Comparison of ENCODE assay signal across 9 mouse cellular contexts in genomic region chr10:63308582-63309366, GRCm38 (mm10).
A peak's percentile ranks its signal among the peaks of the same experiment; 100 is the strongest.
DNase-seq lines count a peak whose midpoint lies in the region; ATAC-seq and TF ChIP-seq lines count a peak whose summit lies in the region.
"Had no signal": no experiment of that assay in that cellular context is flagged by ENCODE, and none has a peak within 500 bp of the region (broad histone marks: within the 10 kb centered on the region; RNA-seq: fewer than 3 reads in every experiment).

No protein-coding gene starts in this region.

- intact Hi-C loops in heart, postnatal 36 days (cut with DNase I) = loop anchor here (1.0 to 2.0 kb wide), 2 partner anchors 74 to 155 kb away; partner anchors contain the start of gene Dnajc12

- peak; percentile 28; the same call in 1 of the 2 replicates for ATAC-seq in G1E (ENCODE audit: extremely low read depth, insufficient number of reproducible peaks, low FRiP score, poor library complexity, severe bottlenecking)
- ATAC-seq in forebrain, embryonic 13.5 days = peak; percentile 67
- ATAC-seq in lung, embryonic 16.5 days (ENCODE audit: low read depth) = peak; percentile 65

- peak; percentile 10 for DNase-seq in G1E (ENCODE audit: low spot score)
- peak; percentile 81 for DNase-seq in c-Kit-positive CD71-negative TER-119-negative erythroid progenitor cells, embryonic 14.5 days (ENCODE audit: low read depth)
- peak; percentile 73 to 86 for DNase-seq in heart, postnatal 36 days
- peak; percentile 85 for DNase-seq in layer of hippocampus, adult 9-10 months (ENCODE audit: low spot score)
- peak; percentile 46 for DNase-seq in retina, adult 2 months (ENCODE audit: low read depth, low spot score)
- DNase-seq in thymus, postnatal 25 days = peak; percentile 79

- no peak overlapping the region for H3K9ac ChIP-seq in forebrain, embryonic 13.5 days
- H3K9ac ChIP-seq in lung, embryonic 16.5 days (ENCODE audit: low read length) = no peak overlapping the region
- H3K9ac ChIP-seq: neural tube, embryonic 13.5 days had no signal

- H3K27ac ChIP-seq in forebrain, embryonic 13.5 days = no peak overlapping the region
- H3K27ac ChIP-seq in lung, embryonic 16.5 days (ENCODE audit: low read length) = no peak overlapping the region
- H3K27ac ChIP-seq: neural tube, embryonic 13.5 days had no signal

- H3K4me1 ChIP-seq in G1E (ENCODE audit: insufficient read depth, low read depth, low read length) = no peaks in the 10 kb centered on the region
- H3K4me1 ChIP-seq in forebrain, embryonic 13.5 days = no peaks in the 10 kb centered on the region
- no peaks in the 10 kb centered on the region for H3K4me1 ChIP-seq in lung, embryonic 16.5 days (replicated peaks; ENCODE audit: control insufficient read depth, insufficient read depth, low read length)
- H3K4me1 ChIP-seq: neural tube, embryonic 13.5 days had no signal

- no peak overlapping the region for H3K4me2 ChIP-seq in forebrain, embryonic 13.5 days
- no peak overlapping the region for H3K4me2 ChIP-seq in lung, embryonic 16.5 days (ENCODE audit: low read depth, low read length)
- H3K4me2 ChIP-seq: neural tube, embryonic 13.5 days had no signal

- no peaks in the 10 kb centered on the region for H3K27me3 ChIP-seq in G1E (ENCODE audit: insufficient read depth, low read length)
- no peaks in the 10 kb centered on the region for H3K27me3 ChIP-seq in forebrain, embryonic 13.5 days
- H3K27me3 ChIP-seq in lung, embryonic 16.5 days (ENCODE audit: control insufficient read depth, insufficient read depth, low read depth, low read length) = no peaks in the 10 kb centered on the region
- H3K27me3 ChIP-seq: neural tube, embryonic 13.5 days had no signal

- TF ChIP-seq CTCF in G1E (IDR thresholded peaks at IDR 0.05; ENCODE audit: low read depth, low read length) = 0 out of 2 replicates have a peak, but pooled peaks have one; percentile 21

- H3K36me3 ChIP-seq in G1E (replicated peaks) = peaks cover 64% of the 10 kb centered on the region
- H3K36me3 ChIP-seq in forebrain, embryonic 13.5 days (ENCODE audit: poor library complexity, severe bottlenecking) = peaks cover 64% of the 10 kb centered on the region
- H3K36me3 ChIP-seq in lung, embryonic 16.5 days (ENCODE audit: control insufficient read depth, insufficient read depth, low read length) = peaks cover 23% of the 10 kb centered on the region

- 43% methylated on average over 10 of the region's 10 CpGs for WGBS in forebrain, embryonic 13.5 days
- 40% methylated on average over 10 of the region's 10 CpGs for WGBS in lung, embryonic 16.5 days

- no peaks in the 10 kb centered on the region for H3K9me3 ChIP-seq in G1E (replicated peaks)
- no peaks in the 10 kb centered on the region for H3K9me3 ChIP-seq in forebrain, embryonic 13.5 days (replicated peaks)
- no peaks in the 10 kb centered on the region for H3K9me3 ChIP-seq in lung, embryonic 16.5 days (ENCODE audit: control insufficient read depth, low read length)
- H3K9me3 ChIP-seq: neural tube, embryonic 13.5 days had no signal

- H3K4me3 ChIP-seq in G1E (ENCODE audit: low read depth, low read length) = no peak overlapping the region
- H3K4me3 ChIP-seq in forebrain, embryonic 13.5 days = no peak overlapping the region
- no peak overlapping the region for H3K4me3 ChIP-seq in lung, embryonic 16.5 days (ENCODE audit: low read length)
- H3K4me3 ChIP-seq: neural tube, embryonic 13.5 days had no signal

Comparison
In these comparisons a context has a peak if more than half of its experiments do, and no peak if none do; other contexts are left out.
1. DNase-seq: peak in every context shown above with its lines; median percentile 85 in layer of hippocampus, adult 9-10 months; 81 in c-Kit-positive CD71-negative TER-119-negative erythroid progenitor cells, embryonic 14.5 days; 80 in heart, postnatal 36 days; 79 in thymus, postnatal 25 days; 46 in retina, adult 2 months; 10 in G1E.